Mouse (Mus musculus): ENCODE data around the gene Lonp2.

Lonp2 gene

GRCm38 (mm10) chr8:86749842-86750241 lies 126.0 kb downstream of the Lonp2 start:
- no peak for DNase-seq (ENCODE audit: low spot score in 2 of 2)

DNA sequence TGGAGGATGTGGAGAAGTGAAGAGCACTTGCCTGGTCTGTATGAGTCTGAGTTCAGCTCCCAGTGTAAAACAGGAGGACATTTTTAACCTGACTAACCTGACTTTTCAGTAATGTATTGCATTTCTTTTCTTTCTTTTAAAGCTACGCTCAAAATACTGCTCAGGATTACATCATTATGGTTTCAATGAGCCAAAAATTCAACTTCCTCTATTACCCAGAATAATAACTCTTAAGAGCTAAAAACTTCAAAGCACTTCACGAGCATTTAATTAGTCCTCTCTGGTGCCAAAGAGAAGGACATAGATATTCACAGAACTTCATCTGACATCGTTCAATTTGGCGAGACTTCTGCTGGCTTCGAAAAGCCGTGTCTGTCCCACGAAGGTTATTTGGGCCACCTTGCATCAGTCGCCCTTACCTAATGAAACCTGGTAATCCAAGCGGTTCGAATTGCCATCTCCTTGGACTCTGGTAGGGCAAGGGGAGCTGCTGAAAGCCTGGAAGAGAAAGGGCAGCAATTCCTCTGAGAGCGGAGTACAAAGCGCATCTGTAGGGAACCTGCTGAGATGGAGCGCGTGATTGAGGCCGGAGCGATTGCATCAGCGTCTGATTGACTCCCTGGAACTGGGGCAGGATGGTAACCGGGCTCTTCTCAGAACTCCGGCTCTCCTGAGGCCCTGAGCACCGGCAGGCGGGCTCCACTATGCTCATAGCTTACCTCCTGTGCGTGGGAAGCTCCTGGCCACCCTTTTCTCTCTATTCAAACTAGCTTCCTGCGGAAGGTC lies 133.3 kb downstream of the Lonp2 start:
- DNase-seq (ENCODE audit: low spot score in 2 of 2), result no peak

GRCm38 (mm10) chr8:86758651-86759050 lies 134.8 kb downstream of the Lonp2 start:
- DNase-seq (ENCODE audit: low spot score in 2 of 2), result no peak

- DNase-seq (ENCODE audit: low spot score in 2 of 2), result no peak
Measured at GRCm38 (mm10) chr8:86759090-86759491, 135.2 kb downstream of the Lonp2 start.

GRCm38 (mm10) chr8:86760746-86761145 lies 136.9 kb downstream of the Lonp2 start:
- no peak for DNase-seq (ENCODE audit: low spot score in 2 of 2)

DNA sequence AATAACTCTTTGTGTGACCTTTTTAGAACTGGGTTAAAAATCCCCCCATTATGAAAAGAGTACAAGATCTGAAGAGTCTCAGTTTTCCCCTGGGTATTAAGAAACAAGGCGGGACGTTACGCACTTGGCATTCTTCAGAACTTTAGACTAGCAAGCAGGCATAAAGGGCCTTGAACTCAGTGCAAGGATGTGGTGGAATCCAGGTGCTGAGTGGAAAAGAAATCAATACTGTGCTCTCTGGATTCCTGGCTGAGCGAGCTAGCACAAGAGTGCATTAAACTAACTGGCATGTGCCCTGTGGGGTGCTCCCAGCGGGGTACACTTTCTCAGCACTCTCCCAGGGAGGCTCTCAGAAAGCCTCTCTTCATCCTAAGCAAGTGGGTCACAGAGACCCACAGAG lies 139.0 kb downstream of the Lonp2 start:
- DNase-seq (ENCODE audit: low spot score in 2 of 2), result no peak

DNA sequence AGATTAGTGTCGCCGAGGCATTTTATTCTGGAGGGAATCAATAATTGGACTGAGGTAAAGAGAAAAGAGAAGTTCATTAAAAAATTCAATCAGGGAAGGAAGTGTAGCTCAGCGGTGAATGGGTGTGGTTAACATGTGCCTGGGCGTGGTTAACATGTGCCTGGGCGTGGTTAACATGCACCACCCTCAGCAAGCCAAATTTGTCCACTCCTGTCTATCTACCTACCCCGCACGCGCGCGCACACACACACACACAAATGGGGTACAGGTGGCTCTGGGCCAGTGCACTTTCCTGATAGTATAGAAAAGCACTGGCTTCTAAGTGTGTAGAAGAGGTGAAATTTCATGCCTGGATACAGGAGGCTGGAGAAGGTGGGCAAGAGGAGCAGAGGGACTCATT lies 141.3 kb downstream of the Lonp2 start:
- DNase-seq (ENCODE audit: low spot score in 2 of 2), result peak; percentile 17 to 29

- no peak for DNase-seq (ENCODE audit: low spot score in 2 of 2)
Measured at GRCm38 (mm10) chr8:86765669-86766068, 141.8 kb downstream of the Lonp2 start.

DNA sequence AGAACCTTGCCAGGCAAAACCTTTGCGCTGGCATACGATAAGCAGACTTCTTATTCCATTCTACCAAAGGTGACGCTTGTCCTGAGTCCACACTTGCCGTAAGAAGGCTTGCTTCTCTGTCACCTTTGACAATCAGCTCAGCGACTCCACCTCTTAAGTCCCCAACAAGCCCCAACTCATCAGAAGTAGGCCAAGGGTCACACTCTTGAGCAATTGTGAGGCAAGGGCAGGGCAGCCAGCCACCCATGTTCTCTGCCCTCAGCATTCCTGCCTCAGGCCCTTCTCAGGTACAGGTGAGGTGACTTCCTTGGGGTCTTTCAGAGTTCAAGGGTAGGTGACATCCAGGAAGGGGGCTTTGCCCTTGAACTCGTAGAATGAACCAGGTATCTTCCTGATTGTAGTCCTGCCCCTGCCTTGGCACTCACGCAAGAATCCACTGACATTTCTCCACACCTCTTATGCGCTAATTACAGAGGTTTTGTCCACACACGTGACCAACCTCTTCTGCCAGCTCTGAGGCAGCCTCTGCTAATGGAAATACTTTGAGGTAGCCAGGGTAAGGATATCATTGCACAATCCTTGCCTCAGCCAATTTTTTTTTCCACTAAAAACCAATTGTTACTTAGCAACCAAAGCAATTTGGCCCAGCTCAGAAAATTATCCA lies 142.8 kb downstream of the Lonp2 start:
- DNase-seq (ENCODE audit: low spot score in 2 of 2), result no peak

DNA sequence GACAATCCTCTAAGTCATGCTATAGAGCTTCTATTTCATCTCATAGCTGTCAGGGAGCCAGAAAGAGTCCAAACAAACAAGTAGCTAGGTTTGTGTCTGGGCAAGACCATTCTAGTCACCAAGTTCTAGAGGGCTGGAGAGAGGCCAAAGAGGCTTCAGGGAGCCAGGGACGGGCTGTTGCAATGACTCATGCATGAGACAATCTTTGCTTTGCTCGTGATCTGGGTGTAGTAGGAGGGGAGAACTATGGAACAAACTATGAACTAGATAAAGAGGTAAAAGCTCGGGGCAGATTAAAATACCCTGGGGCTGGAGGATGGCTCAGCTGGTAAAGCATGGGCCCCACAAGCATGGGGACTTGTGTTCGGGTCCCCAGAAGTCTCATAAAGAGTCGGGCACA lies 144.7 kb downstream of the Lonp2 start:
- DNase-seq (ENCODE audit: low spot score in 2 of 2), result no peak

DNA sequence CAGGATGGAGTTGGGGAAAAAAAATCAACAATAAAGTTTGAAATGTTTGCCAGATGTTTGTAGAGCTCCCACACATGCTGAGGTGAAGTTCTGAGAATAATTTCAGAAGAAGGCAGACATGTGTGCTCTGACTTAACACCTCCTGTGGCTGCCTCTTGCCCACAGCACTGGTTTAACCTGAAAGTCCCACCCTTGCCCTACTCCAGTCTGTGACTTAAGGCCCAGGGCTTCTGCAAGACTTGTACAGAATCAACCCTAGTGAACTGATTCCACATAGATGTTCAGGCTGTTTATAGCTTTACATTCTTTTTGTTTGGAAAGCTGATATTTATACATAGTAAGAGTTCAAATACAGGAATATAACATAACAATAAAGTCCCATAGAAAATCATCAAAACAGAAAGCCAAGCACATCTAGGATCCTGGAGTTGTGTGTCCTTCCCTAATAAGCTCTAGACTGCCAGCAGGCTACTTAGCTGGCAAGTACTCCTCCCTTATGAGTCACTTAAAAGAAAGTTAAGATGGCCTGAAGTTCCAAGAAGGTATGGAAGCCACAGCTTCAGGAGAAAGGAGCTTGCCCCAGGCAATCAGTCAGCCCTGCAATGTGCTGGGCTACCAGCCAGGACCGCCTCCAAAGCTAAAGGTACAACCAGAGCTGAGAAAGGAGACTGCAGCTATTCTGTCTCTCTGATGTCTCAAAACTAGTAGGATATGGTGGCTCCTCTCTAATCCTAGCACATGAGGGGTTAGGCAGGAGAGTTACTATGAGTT lies 146.3 kb downstream of the Lonp2 start:
- DNase-seq (ENCODE audit: low spot score in 2 of 2), result no peak
